Mouse (Mus musculus) leukemia stem cell, adult 10-12 weeks (primary cell): ENCODE measurements around the gene Emg1. TPM values are rescaled to one million over a fixed set of nuclear protein-coding genes. Genes with fewer than 3 reads are reported as not detected.

Experiments used
- polyA plus RNA-seq: library from polyadenylated mRNA; stranded (reverse); fragments of >175 nt; gene quantifications from 2 replicates; pipeline ENCODE4 v1.2.3, GENCODE M21; 2012; ENCODE audit warnings: low replicate concordance

Emg1 gene
- 121 and 214 TPM in 2 replicates for polyA plus RNA-seq

DNA sequence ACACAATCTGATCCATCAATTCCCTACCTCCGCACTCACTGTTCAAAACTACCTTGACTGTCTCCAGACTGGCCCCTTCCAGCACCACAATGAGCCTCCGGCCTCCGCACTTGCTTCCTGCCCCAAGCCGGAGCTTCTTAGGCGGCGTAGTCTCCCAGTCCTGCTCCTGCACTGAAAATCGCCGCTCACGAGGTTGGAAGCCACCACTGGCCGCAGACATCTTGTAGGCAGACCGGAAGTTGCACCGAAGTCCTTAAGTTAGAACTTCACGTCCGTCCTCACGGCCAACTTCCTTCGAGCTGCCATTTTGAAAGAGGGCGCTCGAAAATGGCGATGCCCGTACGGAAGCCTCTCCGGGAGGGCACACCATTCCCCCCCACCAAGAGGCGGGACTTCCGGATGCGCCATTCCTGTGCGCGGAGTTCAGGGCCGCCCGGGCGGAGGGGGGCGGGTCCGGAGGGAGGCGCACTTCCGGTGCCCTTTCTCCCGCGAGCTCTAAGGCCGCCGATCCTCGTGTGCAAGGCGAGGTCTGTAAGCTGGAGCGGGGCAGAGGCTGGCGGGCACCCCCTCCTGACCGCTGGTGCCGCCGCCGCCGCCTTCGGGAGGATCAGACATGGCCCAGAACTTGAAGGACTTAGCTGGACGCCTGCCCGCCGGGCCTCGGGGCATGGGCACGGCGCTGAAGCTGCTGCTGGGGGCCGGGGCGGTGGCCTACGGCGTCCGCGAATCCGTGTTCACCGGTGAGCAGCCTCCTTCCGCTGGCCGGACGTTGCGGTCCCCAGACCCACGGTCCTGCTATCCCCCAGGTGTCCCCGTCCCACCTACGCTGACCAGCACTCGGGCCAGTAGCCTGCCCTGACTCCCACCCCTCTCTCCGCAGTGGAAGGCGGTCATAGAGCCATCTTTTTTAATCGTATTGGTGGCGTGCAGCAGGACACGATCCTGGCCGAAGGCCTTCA lies at the start of gene Emg1, which contains the start of gene Phb2:
Gene Emg1, minus strand, starts transcription at position 355 of the 959 bp plus-strand sequence.
Gene Phb2, plus strand, starts transcription at position 513 of the 959 bp plus-strand sequence.

DNA sequence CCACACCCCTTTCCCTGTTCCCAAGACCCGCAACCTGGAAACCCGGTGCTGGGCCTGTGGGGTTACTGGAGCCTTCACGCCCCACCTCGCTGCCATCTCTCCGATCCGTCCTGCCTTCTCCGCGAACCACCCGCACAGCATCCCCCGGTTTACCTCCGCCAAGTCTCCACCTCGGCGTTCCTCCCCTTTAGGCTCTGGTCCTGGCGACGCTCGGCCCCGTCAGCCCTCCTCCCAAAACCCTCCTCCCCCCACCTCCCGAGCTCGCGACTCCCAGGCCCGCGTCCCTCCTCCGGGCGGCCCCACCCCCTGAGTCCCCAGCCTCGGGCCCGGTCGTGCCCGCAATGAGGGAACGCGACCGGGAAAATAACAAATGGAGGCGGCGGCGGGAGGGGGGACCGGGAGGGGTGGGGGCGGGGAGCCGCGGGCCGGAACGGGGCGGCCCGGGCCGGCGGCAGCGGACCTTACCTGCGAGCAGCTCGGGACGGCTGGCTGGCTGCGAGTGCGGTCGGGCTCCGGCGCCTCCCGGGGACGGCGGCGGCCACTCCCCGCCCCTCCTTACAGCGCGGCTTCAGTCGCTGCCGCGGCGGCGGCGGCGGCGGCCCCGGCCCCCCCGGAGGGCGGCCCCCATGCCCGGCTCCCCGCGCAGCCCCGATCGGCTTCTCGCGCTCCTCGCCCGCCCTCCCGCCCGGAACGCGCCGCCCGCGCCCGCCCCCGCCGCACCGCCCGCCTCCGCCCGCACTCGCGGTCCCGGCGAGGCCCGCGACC lies 44.0 kb upstream of the Emg1 start, which contains the start of the genes Gm45234 and Atn1:
Gene Gm45234, minus strand, starts transcription at position 191 of the 765 bp plus-strand sequence.
Gene Atn1, minus strand, starts transcription at position 694 of the 765 bp plus-strand sequence.

DNA sequence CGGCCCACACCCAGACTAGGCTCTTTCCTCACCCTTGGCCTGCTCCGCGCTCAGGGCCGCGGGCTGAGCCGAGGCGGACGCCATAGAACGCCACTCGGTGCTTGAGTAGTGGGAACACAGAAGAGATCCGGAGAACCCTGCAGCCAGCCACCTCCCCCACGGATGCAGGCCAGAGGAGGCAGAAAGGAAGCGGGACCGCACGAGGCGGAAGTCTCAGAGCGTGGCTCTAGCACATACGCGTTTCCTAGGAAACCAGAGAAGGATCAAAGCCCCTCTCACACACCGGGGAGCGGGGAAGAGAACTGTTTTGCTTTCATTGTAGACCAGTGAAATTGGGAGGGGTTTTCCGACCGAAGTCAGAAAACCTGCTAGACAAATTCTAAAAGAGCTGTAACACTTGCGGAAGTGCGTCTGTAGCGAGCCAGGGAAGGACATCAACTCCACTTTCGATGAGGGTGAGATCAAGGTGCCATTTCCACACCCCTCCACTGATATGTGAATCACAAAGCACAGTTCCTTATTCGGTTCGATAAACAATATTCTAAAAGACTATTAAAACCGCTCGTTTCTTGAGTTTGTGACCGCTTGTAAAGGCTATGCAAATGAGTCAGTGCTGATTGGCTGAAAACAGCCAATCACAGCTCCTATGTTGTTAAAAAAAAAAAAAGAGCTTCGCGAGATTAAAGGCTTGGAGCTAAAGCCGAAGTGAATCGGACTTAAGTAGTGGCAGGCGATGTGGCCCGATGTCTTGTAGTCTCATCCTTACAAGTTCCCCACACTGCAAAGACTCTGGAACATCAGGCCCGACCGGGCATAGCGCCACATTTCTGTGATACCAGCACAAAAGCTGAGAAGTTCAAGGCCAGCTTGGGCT lies 29.1 kb upstream of the Emg1 start, which contains the start of gene Grcc10:
Gene Grcc10, minus strand, starts transcription at position 487 of the 874 bp plus-strand sequence.

GRCm38 (mm10) chr6:124738511-124739023 lies 26.6 kb upstream of the Emg1 start, which contains the start of gene Ptpn6:
Gene Ptpn6, minus strand, starts transcription at chr6:124738714.

DNA sequence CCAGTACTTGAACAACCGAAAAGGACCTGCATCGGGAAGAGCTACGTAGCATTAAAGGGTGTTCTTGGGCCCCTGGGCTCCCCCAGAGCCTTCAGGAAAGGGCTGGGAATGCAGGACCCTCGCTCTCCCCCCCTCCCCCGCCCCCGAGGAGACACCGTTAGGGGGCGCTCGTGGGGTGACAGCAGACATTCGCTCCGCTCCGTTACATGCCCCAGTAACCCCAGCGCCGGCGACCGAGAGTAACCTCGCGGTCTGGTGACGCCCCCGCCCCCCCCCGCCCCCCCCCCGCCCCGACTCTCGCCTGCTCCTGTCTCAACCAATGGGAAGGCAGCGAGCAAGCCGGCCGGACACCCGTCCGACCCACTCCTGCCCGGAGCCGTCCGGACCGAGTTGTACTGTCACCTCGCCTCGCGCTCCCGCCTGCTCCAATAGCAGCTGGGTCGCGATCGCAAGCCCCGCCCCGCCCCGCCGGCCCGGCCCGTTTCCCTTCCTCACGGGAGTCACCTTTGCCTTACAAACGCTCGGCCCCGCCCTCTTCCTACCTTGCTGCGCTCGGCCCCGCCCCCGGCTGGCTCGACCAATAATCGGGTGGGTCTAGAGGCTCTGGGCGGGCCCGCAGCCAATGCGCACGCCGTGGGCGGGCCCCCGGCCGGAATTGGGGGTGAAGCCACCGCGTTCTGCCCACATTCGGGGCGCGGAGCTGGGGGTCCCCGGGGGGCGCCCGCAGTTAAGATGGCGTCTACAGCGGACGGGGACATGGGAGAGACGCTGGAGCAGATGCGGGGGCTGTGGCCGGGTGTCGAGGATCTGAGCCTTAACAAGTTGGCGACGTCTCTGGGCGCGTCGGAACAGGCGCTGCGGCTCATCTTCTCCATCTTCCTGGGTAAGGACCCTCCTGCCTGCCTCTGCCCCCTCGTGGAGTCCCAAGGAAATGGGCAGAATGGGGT lies 49.2 kb downstream of the Emg1 start, which contains the start of gene Lpcat3:
Gene Lpcat3, plus strand, starts transcription at position 551 of the 947 bp plus-strand sequence.

Other genes starting within 250 kb of the Emg1 start
- 8.9 and 16.4 TPM in 2 replicates for gene Clstn3, start 247.4 kb downstream of the Emg1 start, polyA plus RNA-seq
- gene C1rl, start 219.1 kb downstream of the Emg1 start, polyA plus RNA-seq, result 0.07 and 0.46 TPM in 2 replicates
- 2.6 and 5.0 TPM in 2 replicates for gene C1ra, start 199.8 kb downstream of the Emg1 start, polyA plus RNA-seq
- gene C1s1, start 169.8 kb downstream of the Emg1 start, polyA plus RNA-seq, result 0.06 and 0.26 TPM in 2 replicates
- gene C1rb, start 141.9 kb downstream of the Emg1 start, polyA plus RNA-seq, result not detected in 2 replicates
- gene C1s2, start 76.1 kb downstream of the Emg1 start, polyA plus RNA-seq, result not detected in 2 replicates
- 181 and 313 TPM in 2 replicates for gene Lpcat3, start 49.2 kb downstream of the Emg1 start, polyA plus RNA-seq
- 176 and 319 TPM in 2 replicates for gene Phb2, start 158 bp upstream of the Emg1 start, polyA plus RNA-seq
- 35.0 and 59.4 TPM in 2 replicates for gene Ptpn6, start 26.5 kb upstream of the Emg1 start, polyA plus RNA-seq
- 14.7 and 16.6 TPM in 2 replicates for gene Grcc10, start 29.2 kb upstream of the Emg1 start, polyA plus RNA-seq
- 6.5 and 9.2 TPM in 2 replicates for gene Gm45234, start 43.8 kb upstream of the Emg1 start, polyA plus RNA-seq
- gene Atn1, start 44.3 kb upstream of the Emg1 start, polyA plus RNA-seq, result 34.5 and 35.4 TPM in 2 replicates
- 0.11 and 0.80 TPM in 2 replicates for gene Eno2, start 57.5 kb upstream of the Emg1 start, polyA plus RNA-seq
- not detected in 2 replicates for gene Lrrc23, start 67.5 kb upstream of the Emg1 start, polyA plus RNA-seq
- gene Spsb2, start 96.5 kb upstream of the Emg1 start, polyA plus RNA-seq, result 6.3 and 9.8 TPM in 2 replicates
- gene Tpi1, start 102.1 kb upstream of the Emg1 start, polyA plus RNA-seq, result 16.7 and 65.2 TPM in 2 replicates
- 22.3 and 54.7 TPM in 2 replicates for gene Usp5, start 117.3 kb upstream of the Emg1 start, polyA plus RNA-seq
- gene Cdca3, start 117.4 kb upstream of the Emg1 start, polyA plus RNA-seq, result 62.0 and 80.4 TPM in 2 replicates
- gene Gnb3, start 128.1 kb upstream of the Emg1 start, polyA plus RNA-seq, result not detected in 2 replicates
- 1.2 and 1.6 TPM in 2 replicates for gene P3h3, start 145.6 kb upstream of the Emg1 start, polyA plus RNA-seq
- gene Gpr162, start 151.8 kb upstream of the Emg1 start, polyA plus RNA-seq, result 0.41 and 1.1 TPM in 2 replicates
- 8.6 and 14.1 TPM in 2 replicates for gene Cd4, start 176.0 kb upstream of the Emg1 start, polyA plus RNA-seq
- gene Lag3, start 199.5 kb upstream of the Emg1 start, polyA plus RNA-seq, result 15.5 and 17.2 TPM in 2 replicates
- 272 and 614 TPM in 2 replicates for gene Ptms, start 207.9 kb upstream of the Emg1 start, polyA plus RNA-seq
- gene Mlf2, start 219.2 kb upstream of the Emg1 start, polyA plus RNA-seq, result 197 and 222 TPM in 2 replicates